Mouse (Mus musculus): ENCODE data around the gene Eif6.
A peak's percentile ranks its signal among the peaks of the same experiment; 100 is the strongest.

The Eif6 gene

DNA sequence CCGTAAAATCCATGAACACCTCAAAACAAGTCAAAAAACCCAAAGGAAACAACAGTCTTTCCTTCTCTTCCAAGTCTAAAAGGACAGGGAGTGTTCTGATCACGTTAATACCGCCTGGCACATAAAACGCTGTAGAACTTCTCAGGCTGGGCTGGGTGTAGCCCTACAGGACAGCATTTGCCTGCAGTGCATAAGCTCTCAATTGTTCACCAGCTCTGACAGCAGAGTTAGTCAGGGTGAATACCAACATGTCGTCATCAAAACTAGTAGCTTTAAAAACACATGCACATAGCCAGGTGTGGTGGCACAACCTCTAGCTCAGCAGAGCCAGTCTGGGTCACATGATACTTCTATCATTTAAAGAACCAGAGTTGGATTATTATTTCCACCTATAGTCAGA lies 5.9 kb downstream of the Eif6 start:
- DNase-seq: no peak

DNA sequence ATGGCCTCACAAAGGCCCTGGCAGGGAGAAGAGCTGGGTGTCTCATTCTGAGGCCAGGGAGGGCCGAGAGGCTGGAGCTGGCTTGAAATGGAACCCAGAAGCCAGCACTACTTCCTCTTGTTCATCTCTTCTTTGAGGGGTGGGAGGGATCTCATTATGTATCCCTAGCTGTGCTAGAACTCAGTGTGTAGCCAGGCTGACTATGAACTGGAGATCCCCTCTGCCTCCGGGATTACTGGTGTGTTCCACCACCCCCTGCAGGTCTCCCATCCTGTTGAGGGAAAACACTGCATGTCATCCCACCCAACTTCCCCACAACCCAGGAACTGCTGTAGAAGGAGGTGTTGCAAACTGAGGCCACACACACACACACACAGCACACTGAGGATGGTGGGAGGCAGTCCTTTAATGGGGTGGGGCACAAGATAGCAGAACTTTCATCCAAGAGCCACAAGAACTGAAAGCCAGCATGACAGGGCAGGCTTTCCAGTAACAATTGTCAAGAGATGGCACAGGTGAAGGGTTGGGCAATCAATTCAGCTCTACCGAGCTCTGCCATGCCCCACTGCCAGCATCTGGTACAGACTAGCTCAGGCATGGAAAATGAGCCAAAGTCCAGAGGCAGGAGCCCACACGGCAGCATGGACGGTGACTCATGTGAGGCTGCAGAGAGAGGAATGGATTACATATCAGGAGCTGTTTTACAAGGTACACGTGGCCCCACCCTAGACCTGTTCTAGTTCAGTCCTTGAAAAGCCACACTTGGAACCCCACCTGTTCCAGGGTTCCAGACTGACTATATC lies 7.1 kb downstream of the Eif6 start:
- peak; percentile 38 for DNase-seq

DNA sequence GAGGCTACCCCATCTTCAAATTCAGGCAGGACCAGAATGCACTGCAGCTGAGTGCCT lies 7.5 kb downstream of the Eif6 start, which contains the start of gene BC029722:
BC029722 (minus strand) TSS at position 35 of the 57 bp plus-strand sequence.
- no peak for DNase-seq

DNA sequence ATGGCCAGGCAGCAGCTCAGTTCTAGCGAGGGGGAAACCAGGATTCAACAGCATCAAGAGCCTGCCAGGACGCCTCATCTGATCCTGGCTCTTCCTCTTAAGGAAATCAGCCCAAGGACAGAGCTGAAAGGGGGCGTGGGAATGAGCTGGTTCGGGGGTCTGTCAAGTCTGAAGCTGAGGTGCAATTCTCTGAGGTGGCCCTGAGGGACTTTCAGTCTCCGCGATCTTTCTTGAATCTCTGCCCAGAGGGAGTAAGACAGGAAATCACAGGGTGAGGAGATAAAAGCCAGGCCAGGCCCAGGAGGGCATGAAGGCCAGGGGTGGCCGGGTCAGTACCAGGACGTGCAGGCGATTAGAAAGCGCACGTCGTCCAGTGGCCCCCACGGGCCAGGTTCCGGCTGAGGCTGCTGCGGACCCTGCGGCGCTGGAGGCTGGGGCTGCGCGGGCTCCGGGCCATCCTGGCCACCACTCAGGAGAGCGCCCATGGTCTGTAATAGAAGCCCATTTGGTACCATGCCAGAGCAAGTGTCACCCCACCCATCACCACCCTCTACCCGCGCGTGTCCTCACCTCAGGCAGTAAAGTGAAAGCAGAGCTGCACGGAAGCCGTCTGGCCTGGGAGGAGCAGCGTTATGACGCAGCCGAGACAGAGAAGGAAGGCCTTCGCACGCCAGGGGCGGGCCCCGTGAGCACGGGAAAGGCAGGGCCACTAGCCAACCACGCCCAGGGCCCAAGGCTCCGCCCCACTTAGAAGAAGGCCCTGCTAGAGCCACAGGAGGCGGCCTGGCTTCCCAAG lies 7.9 kb downstream of the Eif6 start:
- peak; percentile 93 for DNase-seq

DNA sequence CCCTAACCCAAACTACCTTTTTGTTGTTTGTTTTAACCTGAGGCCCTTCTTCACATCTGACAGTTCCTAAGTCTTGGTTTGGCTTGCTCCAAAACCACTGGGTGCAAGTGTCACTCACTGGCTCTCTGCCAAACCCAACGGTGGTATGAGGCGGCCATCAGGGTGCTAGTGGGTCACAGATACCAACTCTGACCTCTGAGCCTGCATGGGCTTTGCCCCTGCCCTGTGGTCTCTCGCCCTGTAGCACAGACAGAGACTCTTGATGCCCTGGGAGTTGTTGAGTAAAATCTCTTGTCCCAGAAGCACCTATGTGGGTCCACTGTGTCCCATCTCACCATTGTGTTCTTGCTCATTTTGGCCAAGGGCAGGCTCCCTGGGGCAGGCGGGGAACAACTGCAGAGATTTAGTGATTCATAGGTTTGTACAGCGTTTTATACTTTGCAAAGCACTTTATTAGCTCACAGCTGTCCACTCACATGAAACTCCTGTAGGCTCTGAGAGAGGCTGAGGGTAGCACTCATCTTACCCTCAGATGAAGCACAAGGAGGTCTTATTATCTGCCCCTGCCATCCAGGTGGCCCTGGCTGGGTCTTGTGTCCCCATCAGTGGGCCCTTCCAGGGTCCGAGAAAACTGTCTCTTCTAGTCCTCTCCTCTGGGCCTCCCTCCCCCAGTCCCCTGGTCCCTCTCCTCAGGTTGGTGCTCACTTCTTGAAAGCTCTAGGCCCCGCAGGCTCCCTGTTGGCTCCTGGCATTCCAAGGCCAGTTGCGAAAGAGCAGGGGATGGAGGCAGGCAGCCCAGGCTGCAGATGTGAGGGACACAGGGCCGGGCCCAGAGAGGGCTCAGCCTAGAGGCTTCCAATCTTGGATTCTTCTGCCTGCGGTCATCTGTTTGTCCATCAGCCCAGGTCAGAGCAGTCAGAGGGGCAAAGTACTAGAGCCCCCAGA lies 9.2 kb downstream of the Eif6 start:
- peak; percentile 57 for DNase-seq

DNA sequence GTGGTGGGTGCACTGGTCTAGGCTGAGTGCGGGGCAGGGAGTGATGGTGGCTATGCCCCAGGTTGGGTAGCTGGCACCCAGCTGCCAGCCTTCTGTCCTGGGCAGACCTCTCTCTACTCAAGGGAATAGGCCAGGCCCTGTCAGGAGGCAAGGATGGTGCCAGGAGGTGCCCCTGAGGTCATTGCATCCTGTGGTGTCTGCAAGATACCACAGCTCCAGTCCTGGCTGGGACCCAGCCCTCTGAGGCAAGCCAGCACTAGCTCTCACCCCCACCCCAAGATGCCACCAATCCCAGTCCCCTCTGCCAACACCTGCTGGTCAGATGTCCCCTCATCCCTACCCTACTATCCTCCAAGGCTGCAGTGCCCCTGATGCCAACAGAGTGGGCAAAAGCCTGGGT lies 10.5 kb downstream of the Eif6 start:
- DNase-seq: peak; percentile 65

DNA sequence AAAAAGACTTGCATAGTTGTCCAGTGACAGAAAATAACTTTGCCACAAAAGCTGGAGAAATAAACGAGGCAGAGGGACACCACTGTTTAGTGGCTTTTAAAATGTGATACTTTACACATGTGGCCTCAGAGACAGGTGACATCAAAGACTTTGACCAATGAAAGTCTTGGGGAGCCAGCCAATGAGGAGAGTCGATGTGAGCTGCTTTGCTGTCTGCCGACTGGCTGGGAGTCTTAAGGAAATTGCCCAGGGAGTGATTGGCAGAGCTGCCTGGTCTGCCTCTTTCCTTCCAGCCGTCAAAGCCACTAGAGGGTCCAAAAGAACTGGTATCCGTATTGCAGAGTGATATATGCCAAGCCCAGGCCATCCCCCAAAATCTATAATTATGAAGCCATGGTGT lies 11.9 kb downstream of the Eif6 start:
- DNase-seq: peak; percentile 25

DNA sequence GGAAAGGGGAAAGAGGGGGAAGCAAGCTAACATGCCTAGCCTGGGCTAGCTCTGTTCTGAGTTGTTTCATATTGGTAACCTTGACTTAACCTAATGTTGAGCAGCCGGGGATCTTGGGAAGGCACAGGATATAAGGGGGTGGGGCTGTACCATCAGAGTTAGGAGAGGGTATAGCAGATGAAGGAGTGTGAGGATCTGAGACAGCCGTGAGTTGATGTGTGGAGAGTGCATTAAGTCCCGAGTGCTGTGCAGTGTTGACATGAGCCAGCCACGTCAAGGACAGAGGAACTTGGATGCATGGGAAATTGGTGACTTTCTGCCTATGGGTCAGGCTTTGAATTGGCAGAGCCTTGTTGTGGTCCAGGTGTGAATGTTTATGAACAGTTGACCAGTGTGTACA lies 14.1 kb downstream of the Eif6 start:
- peak; percentile 36 for DNase-seq

DNA sequence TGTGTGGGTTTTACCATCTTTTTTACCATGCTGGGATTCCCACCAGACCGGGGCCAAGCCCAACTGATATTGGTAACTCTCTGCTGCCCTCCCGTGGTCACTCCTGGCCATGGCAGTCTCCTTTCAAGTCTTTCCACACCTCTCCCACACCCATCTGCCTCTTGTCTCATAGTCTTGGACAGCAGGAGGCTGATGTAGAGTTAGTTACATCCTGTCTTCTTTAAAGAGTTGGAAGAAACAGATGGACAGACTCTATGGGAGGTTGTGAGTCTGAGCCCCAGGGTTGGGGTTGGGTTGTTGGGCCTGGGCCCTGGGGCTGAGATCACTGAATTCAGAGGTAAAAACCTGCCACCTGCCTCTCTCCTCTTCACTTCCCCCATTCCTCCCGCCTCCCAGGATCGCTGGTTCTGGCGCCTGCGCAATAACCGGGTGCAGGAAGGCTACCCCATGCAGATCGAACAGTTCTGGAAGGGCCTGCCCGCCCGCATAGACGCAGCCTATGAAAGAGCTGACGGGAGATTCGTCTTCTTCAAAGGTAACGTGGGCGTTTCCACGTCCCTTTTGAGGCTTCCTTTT lies 14.8 kb downstream of the Eif6 start:
- DNase-seq: peak; percentile 98

DNA sequence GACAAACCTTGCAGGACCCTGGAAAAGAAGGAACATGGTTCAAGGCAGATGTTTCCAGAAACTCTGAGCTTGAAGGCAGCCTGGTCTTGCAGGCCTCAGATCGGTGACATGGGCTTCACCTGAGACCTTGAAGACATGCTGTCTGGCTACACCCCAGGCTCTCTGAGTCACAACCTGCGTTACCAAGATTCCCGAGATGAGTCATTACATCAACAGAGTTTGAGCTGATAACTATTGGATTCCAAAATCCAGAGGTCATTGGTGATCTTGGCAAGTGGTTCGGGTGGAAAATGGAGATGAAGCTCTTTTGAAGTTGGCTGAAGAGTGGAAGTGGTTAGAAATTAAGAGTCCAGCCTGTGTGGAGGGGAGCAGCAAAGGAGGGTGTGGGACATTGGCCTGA lies 17.1 kb downstream of the Eif6 start:
- peak; percentile 31 for DNase-seq

DNA sequence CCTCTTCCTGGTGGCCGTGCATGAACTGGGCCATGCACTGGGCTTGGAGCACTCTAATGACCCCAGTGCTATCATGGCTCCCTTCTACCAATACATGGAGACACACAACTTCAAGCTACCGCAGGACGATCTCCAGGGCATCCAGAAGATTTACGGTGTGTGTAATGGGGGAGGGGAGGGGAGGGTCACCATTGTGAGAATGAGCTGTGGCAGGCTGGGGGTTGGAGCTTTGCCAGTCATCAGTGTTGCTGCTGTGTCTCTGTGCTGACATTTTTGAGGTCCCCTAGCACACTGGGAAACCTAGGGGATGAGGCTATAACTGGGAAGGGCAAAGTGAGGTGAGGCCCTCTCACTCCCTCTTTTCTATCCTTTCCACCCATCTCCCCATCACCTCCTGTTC lies 19.3 kb downstream of the Eif6 start:
- no peak for DNase-seq

DNA sequence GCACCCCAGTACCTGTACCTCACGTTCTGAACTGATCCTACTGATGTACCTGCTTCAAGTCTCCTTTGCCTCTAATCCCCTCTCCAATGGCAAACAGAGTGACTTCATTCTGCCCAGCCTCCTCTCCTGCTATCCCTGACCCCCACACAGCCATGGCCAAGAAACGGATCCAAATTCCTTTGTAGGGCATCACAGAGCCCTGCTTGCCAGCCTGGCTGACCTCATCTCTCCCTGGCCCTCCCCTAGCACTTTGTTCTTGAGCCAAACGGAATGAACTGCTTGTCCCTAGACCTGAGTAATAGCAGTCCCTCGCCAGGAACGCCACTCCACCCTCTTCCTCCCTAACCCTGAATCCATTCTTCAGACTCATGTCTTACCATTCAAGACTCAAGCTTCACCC lies 20.2 kb downstream of the Eif6 start:
- peak; percentile 88 for DNase-seq

DNA sequence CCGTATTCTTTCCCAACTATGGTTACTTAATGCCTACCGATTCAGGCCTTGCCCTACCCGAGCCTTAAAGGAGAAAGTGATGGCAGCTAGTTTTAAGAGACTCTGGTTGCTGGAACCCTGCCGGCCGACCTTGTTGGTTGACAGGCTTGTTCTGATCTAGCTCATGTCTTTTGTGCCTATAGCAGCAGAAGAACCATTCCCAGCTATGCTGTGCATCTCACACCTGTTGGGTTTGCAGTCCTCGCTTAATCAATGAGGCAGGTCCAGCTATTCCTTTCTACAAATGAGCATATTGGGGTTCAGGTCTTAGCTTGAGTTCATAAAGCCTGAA lies 20.8 kb downstream of the Eif6 start:
- DNase-seq: peak; percentile 50

DNA sequence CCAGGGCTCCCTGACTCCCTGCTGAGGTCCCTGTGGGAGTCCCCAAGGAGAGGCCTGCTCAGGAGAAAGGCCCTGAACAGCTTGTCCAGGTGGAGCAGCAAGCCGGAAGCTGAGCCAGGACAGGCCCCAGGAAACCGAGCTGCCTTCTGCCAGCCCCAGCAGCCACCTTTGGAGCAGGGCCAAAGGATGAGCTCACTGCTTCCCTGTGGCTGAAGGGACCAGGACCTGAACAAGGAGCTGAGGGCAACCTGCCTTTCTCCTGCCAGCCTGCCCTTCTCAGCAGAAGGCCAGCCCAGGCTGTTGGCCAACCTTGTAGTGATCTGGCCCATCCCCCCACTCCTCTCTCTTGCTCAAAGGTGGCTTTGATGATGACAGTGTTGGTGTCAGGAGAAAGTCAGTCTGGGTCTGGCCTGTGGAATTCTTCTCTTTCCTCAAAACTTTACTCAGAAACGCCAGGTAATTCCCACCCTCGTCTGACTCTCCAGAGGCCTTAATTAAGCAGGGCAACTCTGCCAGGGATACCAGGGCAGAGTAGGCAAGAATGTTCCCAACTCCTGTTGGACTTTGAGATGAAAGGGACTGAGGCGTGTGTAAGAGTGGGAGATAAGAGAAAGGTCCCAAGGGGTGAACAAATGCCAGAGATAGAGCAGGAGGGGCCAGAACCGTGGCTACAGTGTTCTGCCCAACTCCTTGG lies 21.3 kb downstream of the Eif6 start:
- DNase-seq: peak; percentile 99

DNA sequence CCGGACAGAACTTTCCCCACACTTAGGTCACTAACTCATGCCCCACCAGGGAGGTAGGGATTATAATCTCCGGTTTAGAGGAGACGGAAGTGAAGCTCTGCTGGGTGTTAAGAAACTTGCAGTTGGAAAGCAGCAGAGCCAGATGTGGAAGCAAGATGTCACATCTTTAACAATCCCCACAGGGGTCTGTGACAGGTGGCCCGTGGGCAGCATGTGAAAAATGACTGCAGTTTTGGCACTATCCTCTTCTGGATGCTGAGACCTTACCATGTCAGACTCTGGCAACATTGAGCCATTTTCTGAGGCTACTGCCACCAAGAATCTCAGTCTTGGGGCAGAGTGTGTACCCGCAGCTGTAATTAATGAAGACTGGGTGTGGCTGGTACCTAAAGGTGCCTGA lies 22.7 kb downstream of the Eif6 start:
- no peak for DNase-seq

DNA sequence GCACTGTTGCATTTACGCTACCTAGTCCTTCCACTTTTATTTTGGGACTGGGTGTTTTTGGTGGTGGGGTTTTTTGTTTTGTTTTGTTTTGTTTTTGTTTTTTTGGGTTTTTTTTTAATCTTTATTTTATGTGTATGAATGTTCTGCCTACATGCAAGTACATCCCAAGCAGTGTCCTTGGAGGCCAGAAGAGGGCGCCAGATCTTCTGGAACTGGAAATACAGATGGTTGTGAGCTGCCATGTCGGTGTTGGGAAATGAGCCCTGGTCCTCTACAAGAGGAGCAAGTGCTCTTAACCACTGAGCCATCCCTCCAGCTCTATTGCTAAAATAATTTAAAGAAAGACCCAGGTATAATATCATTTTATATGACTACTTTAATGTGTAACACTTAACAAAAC lies 24.0 kb downstream of the Eif6 start:
- no peak for DNase-seq

DNA sequence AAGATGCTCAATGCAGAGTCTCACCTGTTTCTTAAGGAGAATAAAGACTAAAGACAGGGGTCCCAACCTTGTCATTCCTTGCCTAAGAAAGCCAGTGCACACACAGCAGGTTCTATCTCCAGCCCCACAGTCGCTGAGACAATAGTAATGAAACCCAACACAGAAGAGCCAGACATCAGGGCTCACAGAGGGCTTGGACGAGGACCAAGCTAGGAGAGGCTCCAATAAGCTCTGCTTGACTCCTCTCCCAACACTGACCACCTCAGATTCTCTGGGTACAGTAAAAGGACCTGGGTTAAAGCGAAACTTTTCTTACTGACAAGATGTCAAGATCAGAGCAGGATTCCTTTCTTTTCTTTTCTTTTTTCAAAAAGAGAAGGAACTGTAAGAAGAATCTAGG lies 28.1 kb downstream of the Eif6 start:
- no peak for DNase-seq

DNA sequence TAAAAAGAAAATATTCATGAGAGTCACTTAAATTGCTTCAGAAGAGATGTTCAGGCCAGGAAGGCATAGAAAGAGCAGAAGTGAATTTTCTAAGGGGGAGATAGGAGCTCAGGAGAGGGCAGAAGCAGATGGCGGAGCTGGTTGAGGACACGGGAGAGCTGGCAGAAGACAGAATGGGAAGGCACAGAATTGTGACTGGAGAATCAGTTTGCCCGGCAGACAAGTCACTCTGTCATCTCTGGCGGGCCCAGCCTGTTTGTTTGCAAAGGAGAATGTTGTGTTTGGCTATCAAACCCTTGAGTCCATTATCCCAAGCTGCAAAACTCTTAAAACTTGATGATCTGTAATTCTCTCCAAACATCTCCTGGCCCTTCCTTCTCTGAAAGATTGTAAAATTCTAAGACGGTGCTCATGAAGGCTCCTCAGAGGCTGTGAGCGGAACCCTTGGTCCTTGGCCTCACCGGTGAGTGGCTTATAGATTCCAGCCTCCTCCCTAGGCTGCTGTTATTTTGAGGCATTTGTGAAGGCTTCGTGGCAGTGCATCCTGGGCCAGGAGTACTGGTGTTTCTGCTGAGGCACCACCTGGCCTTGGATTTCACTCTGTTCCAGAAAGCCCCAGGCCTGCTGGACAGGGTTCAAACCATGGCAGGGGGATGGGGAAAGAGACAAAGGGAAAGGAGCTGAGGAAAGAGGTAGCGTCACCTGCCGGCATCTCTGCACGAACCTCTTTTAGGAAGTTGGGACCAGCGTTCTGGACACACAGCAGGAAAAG lies 31.9 kb downstream of the Eif6 start:
- DNase-seq: peak; percentile 98

DNA sequence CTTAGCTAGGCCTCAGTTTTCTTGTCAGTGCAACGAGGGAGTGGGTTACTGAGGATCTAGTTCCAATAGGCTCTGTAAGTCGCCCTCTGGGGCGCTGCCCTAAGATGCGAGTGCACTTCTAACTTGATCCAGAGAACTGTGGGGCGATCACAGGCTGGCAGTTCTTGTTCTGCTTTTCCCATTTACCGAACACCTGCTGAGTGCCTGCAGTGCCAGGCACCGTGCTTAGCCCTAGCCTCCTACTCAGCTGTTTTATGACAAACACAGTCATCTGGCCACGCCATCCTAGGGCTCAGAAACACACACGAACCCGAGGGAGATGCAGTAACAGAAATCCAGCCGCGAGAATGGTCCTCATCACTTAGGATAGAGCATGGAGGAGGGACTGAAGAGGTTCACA lies 33.8 kb downstream of the Eif6 start:
- DNase-seq: no peak

DNA sequence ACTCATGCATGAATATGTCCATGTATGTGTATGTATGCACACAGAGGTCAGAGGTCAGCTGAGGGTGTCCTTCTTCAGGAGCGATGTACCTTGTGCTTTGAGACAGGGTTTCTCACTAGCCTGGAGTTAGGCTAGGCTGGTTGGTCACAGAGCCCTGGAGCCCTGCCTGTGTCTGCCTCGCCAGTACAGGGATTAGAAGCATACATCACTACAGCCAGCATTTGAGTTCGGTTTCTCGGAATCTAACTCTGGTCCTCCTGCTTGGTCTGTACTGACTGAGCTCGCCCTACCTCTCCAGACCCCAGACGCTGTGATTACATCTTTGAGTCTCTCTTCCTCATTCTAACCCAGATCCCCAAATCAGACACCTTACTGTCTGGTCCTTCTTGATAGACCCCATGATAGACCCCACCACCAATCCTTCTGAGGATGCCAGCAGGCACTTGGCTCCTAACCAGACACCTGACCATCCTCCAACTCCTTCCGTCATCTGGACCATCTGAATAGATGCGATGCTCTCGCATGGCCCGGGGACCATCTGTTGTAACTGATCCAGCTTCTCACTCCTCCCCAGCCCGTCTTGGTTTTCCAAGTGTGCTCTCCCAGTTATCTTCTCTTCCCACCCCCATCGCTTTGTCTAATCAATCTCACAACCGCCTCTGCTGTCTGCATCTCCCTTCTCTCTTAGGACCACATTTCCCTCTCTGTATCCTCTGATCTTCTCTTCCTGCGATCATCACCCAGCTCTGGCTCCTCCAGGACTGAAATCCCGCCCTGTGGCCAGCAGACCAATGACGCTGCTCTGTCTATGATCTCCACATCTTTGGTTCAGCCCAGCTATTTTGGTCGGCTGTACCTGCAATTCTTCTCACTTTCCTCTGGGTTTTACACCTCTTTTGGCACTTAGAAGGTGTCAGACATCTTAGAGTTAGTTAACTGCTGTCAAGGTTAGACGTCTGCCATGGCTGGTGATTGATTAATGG lies 38.5 kb downstream of the Eif6 start:
- DNase-seq: peak; percentile 60

DNA sequence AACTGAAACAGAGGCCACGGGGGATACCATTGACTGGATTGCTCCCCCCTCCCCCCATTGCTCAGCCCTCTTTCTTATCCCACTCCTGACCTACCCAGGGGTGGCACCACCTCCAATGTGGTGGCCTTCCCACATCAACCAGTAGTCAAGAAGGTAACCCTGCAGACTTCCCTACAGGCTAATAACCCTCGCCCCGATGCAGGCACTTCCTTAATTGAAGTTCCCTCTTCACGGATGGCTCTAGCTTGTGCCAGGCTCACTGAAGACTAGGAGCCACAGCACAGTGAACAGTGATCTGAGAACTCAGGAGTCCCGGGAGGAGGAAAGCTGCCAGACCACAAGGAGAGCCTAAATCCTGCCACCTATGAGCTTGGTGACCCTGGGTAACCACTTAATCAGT lies 39.8 kb downstream of the Eif6 start:
- no peak for DNase-seq

Measured in cerebellum, adult 8-10 months (tissue).